Mouse (Mus musculus) erythroid progenitor cell, adult 5-6 weeks (primary cell): ENCODE data around the gene Pcyox1. TPM values are rescaled to one million over a fixed set of nuclear protein-coding genes. Genes with fewer than 3 reads are reported as not detected.
"Not testable (repeated sequence)": the region's sequence is repeated elsewhere in the genome, so short reads cannot be mapped to it uniquely, and the experiment has no call there.

Experiments used
- ATAC-seq: replicated peaks from 2 replicates; pipeline ENCODE4 v1.8.0; 2016; ENCODE audit warnings: moderate number of reproducible peaks, mild to moderate bottlenecking, moderate TSS enrichment, inconsistent platforms; ENCODE audit not compliant: poor library complexity, low FRiP score, severe bottlenecking
- total RNA-seq, 2 experiments: library from RNA; stranded (forward) in 1 of 2; stranded (reverse) in 1 of 2; fragments of 150-400 nt in 1 of 2; fragments of 186-747, 209-891 nt in 1 of 2; gene quantifications; 2 replicates each; pipeline versions ENCODE4 v1.2.3 to v1.2.4; 2015 to 2017; ENCODE audit warnings: low replicate concordance in 2 of 2

The Pcyox1 gene
- total RNA-seq, 2 experiments from 2014 or later = 8.5 to 10.9 TPM

- ATAC-seq = no peak
Observed at GRCm38 (mm10) chr6:86399995-86400394, 3.0 kb upstream of the Pcyox1 start.

GRCm38 (mm10) chr6:86398986-86399385 is 2.0 kb upstream of the Pcyox1 start:
- no peak for ATAC-seq

GRCm38 (mm10) chr6:86397257-86397980 is 465 bp upstream of the Pcyox1 start:
- ATAC-seq = no peak

GRCm38 (mm10) chr6:86395969-86396368 is 985 bp downstream of the Pcyox1 start:
- ATAC-seq = no peak

GRCm38 (mm10) chr6:86395021-86395420 is 1.9 kb downstream of the Pcyox1 start:
- ATAC-seq = no peak

- ATAC-seq = no peak
Observed at GRCm38 (mm10) chr6:86394078-86394720, 2.8 kb downstream of the Pcyox1 start.

- ATAC-seq = no peak
Observed at GRCm38 (mm10) chr6:86393187-86393586, 3.8 kb downstream of the Pcyox1 start.

GRCm38 (mm10) chr6:86391326-86391725 is 5.6 kb downstream of the Pcyox1 start:
- ATAC-seq = no peak

GRCm38 (mm10) chr6:86388461-86388860 is 8.5 kb downstream of the Pcyox1 start:
- no peak for ATAC-seq

GRCm38 (mm10) chr6:86387313-86387712 is 9.6 kb downstream of the Pcyox1 start:
- ATAC-seq = no peak

- ATAC-seq = no peak
Observed at GRCm38 (mm10) chr6:86385362-86386104, 11.4 kb downstream of the Pcyox1 start.

GRCm38 (mm10) chr6:86384692-86385091 is 12.3 kb downstream of the Pcyox1 start:
- no peak for ATAC-seq

- no peak for ATAC-seq
Observed at GRCm38 (mm10) chr6:86383370-86383769, 13.6 kb downstream of the Pcyox1 start.

- ATAC-seq = no peak
Observed at GRCm38 (mm10) chr6:86382551-86382950, 14.4 kb downstream of the Pcyox1 start.

- not testable (repeated sequence) for ATAC-seq
Observed at GRCm38 (mm10) chr6:86380112-86380511, 16.8 kb downstream of the Pcyox1 start.

GRCm38 (mm10) chr6:86378341-86378740 is 18.6 kb downstream of the Pcyox1 start:
- no peak for ATAC-seq

GRCm38 (mm10) chr6:86373556-86373955 is 23.4 kb downstream of the Pcyox1 start:
- no peak for ATAC-seq

- ATAC-seq = no peak
Observed at GRCm38 (mm10) chr6:86371950-86372516, 24.9 kb downstream of the Pcyox1 start.

- peak; percentile 98 for ATAC-seq
Observed at GRCm38 (mm10) chr6:86371340-86371911, 25.5 kb downstream of the Pcyox1 start.

GRCm38 (mm10) chr6:86370764-86371339 is 26.1 kb downstream of the Pcyox1 start, which contains the start of gene Snrpg:
Snrpg (plus strand) TSS chr6:86371304.
- peak; percentile 44 for ATAC-seq
